In the genomic region with DNA sequence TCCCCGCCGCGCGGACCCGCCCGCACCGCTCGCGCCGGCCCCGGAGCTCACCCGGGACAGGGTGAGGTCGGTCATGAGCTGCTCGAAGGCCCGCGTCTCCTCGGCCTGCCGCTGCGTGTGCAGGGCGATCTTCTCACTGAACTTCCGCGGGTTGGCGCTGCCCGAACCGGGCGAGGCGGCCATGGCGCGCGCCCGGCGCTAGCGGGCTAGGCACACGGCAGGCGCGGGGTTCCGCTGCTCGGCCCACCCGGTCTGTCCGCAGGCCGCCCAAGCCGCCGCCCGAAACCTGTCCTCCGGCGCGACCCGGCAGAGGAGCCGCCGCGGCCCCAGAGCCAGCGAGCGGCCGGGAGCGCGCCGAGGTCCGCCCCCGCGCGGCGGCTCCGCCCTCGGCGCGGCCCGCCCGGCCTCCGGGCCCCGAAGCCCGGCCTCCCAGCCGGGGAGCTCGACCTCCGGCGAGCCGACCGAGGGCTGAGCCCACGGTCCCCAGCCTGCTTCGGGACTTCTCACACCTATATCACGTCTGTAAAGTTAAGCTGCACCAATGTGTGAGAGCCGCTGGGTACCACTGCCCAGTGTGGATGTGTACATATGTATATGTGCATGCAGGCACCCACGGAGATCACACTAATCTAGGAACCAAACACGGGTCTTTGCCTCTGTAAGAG, we compare ENCODE assay signal across 8 mouse cellular contexts. TPM values are rescaled to one million over a fixed set of nuclear protein-coding genes. Genes with fewer than 3 reads are reported as not detected.
DNase-seq lines count a peak whose midpoint lies in the region; ATAC-seq and TF ChIP-seq lines count a peak whose summit lies in the region.

Gene Crtc3, minus strand, starts transcription at position 322 of the 665 bp plus-strand sequence.

- no peaks in the 10 kb centered on the region for H3K9me3 ChIP-seq in E14TG2a.4 (ENCODE audit: low read length)
- no peaks in the 10 kb centered on the region for H3K9me3 ChIP-seq in forebrain, embryonic 13.5 days (replicated peaks)
- no peaks in the 10 kb centered on the region for H3K9me3 ChIP-seq in heart, embryonic 16.5 days (replicated peaks; ENCODE audit: control insufficient read depth, low read length)
- no peaks in the 10 kb centered on the region for H3K9me3 ChIP-seq in liver, embryonic 16.5 days (replicated peaks; ENCODE audit: control insufficient read depth, low read length)
- no peaks in the 10 kb centered on the region for H3K9me3 ChIP-seq in neural tube, embryonic 12.5 days
- H3K9me3 ChIP-seq in stomach, postnatal 0 days (ENCODE audit: control insufficient read depth, low read length): no peaks in the 10 kb centered on the region

- peak within 1 kb of the TSS; percentile 92 for H3K27ac ChIP-seq in forebrain, embryonic 13.5 days
- peak within 1 kb of the TSS; percentile 95 for H3K27ac ChIP-seq in heart, embryonic 16.5 days (ENCODE audit: low read length)
- peak within 1 kb of the TSS; percentile 88 for H3K27ac ChIP-seq in liver, embryonic 16.5 days (ENCODE audit: low read length)
- peak within 1 kb of the TSS; percentile 88 for H3K27ac ChIP-seq in neural tube, embryonic 12.5 days
- H3K27ac ChIP-seq in stomach, postnatal 0 days (replicated peaks): peak within 1 kb of the TSS; percentile 96

- peak within 1 kb of the TSS; percentile 84 for H3K4me3 ChIP-seq in E14TG2a.4 (replicated peaks; ENCODE audit: low read length)
- peak within 1 kb of the TSS; percentile 76 for H3K4me3 ChIP-seq in forebrain, embryonic 13.5 days
- H3K4me3 ChIP-seq in heart, embryonic 16.5 days (ENCODE audit: low read length): peak within 1 kb of the TSS; percentile 84
- peak within 1 kb of the TSS; percentile 83 for H3K4me3 ChIP-seq in liver, embryonic 16.5 days (ENCODE audit: low read depth, low read length)
- peak within 1 kb of the TSS; percentile 79 for H3K4me3 ChIP-seq in neural tube, embryonic 12.5 days
- H3K4me3 ChIP-seq in stomach, postnatal 0 days (ENCODE audit: low read depth, low read length): peak within 1 kb of the TSS; percentile 79

- TF ChIP-seq CTCF in E14TG2a.4 (conservative IDR thresholded peaks at IDR 0.05; ENCODE audit: low read length): no peak
- TF ChIP-seq CTCF in stomach, postnatal 0 days (IDR thresholded peaks at IDR 0.05; ENCODE audit: low read depth): no peak

- DNase-seq in c-Kit-positive CD71-positive TER-119-positive erythroid progenitor cells, embryonic 14.5 days (ENCODE audit: low spot score): peak; percentile 54
- DNase-seq in kidney, postnatal 25 days: peak; percentile 68 to 86
- DNase-seq in stomach, postnatal 0 days (ENCODE audit: low spot score): peak; percentile 73

- H3K36me3 ChIP-seq in E14TG2a.4 (ENCODE audit: insufficient read depth, low read length): no peaks in the 10 kb centered on the region
- H3K36me3 ChIP-seq in forebrain, embryonic 13.5 days (ENCODE audit: poor library complexity, severe bottlenecking): no peaks in the 10 kb centered on the region
- no peaks in the 10 kb centered on the region for H3K36me3 ChIP-seq in heart, embryonic 16.5 days (ENCODE audit: control insufficient read depth, insufficient read depth)
- no peaks in the 10 kb centered on the region for H3K36me3 ChIP-seq in liver, embryonic 16.5 days (ENCODE audit: control insufficient read depth, insufficient read depth)
- no peaks in the 10 kb centered on the region for H3K36me3 ChIP-seq in neural tube, embryonic 12.5 days
- H3K36me3 ChIP-seq in stomach, postnatal 0 days (ENCODE audit: control insufficient read depth, insufficient read depth, low read length): no peaks in the 10 kb centered on the region

- peak; percentile 79 for ATAC-seq in forebrain, embryonic 13.5 days
- peak; percentile 85 for ATAC-seq in heart, embryonic 16.5 days (replicated peaks; ENCODE audit: extremely low read depth, insufficient read depth, low FRiP score)
- ATAC-seq in liver, embryonic 16.5 days (ENCODE audit: low read depth): peak; percentile 91
- peak; percentile 70 for ATAC-seq in neural tube, embryonic 12.5 days (ENCODE audit: low FRiP score, low read depth)
- ATAC-seq in stomach, postnatal 0 days (ENCODE audit: low FRiP score, low TSS enrichment): peak; percentile 90

- WGBS in forebrain, embryonic 13.5 days: under 1% methylated on average over 58 of the region's 83 CpGs
- WGBS in heart, embryonic 16.5 days: under 1% methylated on average over 50 of the region's 83 CpGs
- WGBS in liver, embryonic 16.5 days (ENCODE audit: insufficient replicate concordance): 0% methylated on average over 59 of the region's 83 CpGs
- WGBS in neural tube, embryonic 12.5 days: under 1% methylated on average over 83 of the region's 83 CpGs
- WGBS in stomach, postnatal 0 days: under 1% methylated on average over 46 of the region's 83 CpGs

- peaks cover 12% of the 10 kb centered on the region for H3K4me1 ChIP-seq in E14TG2a.4 (replicated peaks; ENCODE audit: low read depth, low read length)
- H3K4me1 ChIP-seq in forebrain, embryonic 13.5 days: peaks cover 22% of the 10 kb centered on the region
- H3K4me1 ChIP-seq in heart, embryonic 16.5 days (ENCODE audit: control insufficient read depth, insufficient read depth, low read length): peaks cover 11% of the 10 kb centered on the region
- H3K4me1 ChIP-seq in liver, embryonic 16.5 days (ENCODE audit: control insufficient read depth, low read depth, low read length): peaks cover 15% of the 10 kb centered on the region
- H3K4me1 ChIP-seq in neural tube, embryonic 12.5 days: peaks cover 10% of the 10 kb centered on the region
- no peaks in the 10 kb centered on the region for H3K4me1 ChIP-seq in stomach, postnatal 0 days (replicated peaks; ENCODE audit: control insufficient read depth, insufficient read depth)

- H3K4me2 ChIP-seq in forebrain, embryonic 13.5 days: peak within 1 kb of the TSS; percentile 79
- peak within 1 kb of the TSS; percentile 88 for H3K4me2 ChIP-seq in heart, embryonic 16.5 days (ENCODE audit: low read depth, low read length)
- H3K4me2 ChIP-seq in liver, embryonic 16.5 days (ENCODE audit: low read depth, low read length): peak within 1 kb of the TSS; percentile 99
- peak within 1 kb of the TSS; percentile 77 for H3K4me2 ChIP-seq in neural tube, embryonic 12.5 days (replicated peaks)
- peak within 1 kb of the TSS; percentile 91 for H3K4me2 ChIP-seq in stomach, postnatal 0 days (replicated peaks; ENCODE audit: low read depth)

- H3K9ac ChIP-seq in forebrain, embryonic 13.5 days: peak within 1 kb of the TSS; percentile 89
- peak within 1 kb of the TSS; percentile 89 for H3K9ac ChIP-seq in heart, embryonic 16.5 days (ENCODE audit: low read length)
- H3K9ac ChIP-seq in liver, embryonic 16.5 days (ENCODE audit: low read depth, low read length): peak within 1 kb of the TSS; percentile 86
- H3K9ac ChIP-seq in neural tube, embryonic 12.5 days: peak within 1 kb of the TSS; percentile 92
- H3K9ac ChIP-seq in stomach, postnatal 0 days (ENCODE audit: low read length): peak within 1 kb of the TSS; percentile 94

- peaks cover 58% of the 10 kb centered on the region for H3K27me3 ChIP-seq in E14TG2a.4 (ENCODE audit: insufficient read depth, low read length)
- H3K27me3 ChIP-seq in forebrain, embryonic 13.5 days: no peaks in the 10 kb centered on the region
- H3K27me3 ChIP-seq in heart, embryonic 16.5 days (ENCODE audit: control insufficient read depth, insufficient read depth, low read length): no peaks in the 10 kb centered on the region
- H3K27me3 ChIP-seq in liver, embryonic 16.5 days (ENCODE audit: control insufficient read depth, insufficient read depth, low read depth, low read length): no peaks in the 10 kb centered on the region
- H3K27me3 ChIP-seq in neural tube, embryonic 12.5 days (replicated peaks): no peaks in the 10 kb centered on the region
- H3K27me3 ChIP-seq in stomach, postnatal 0 days (ENCODE audit: control insufficient read depth, insufficient read depth, low read length): no peaks in the 10 kb centered on the region

- TF ChIP-seq EP300 in stomach, postnatal 0 days (optimal IDR thresholded peaks at IDR 0.05): no peak

RNA-seq across cellular contexts. Expression of gene Crtc3, which starts in this region (rescaled TPM):
- polyA plus RNA-seq in forebrain, embryonic 13.5 days (2015; fragmentation: Nextera tagmentation; extraction: Ambion mirVana): 10.3 and 11.5 TPM in 2 replicates
- 17.8 and 19.9 TPM in 2 replicates for polyA plus RNA-seq in heart, embryonic 16.5 days (2015; fragmentation: Nextera tagmentation; extraction: Ambion mirVana)
- polyA plus RNA-seq in liver, embryonic 16.5 days (2015; fragmentation: Nextera tagmentation; extraction: Ambion mirVana): 3.7 and 4.3 TPM in 2 replicates
- 14.6 and 18.0 TPM in 2 replicates for polyA plus RNA-seq in neural tube, embryonic 12.5 days (2016; fragmentation: Nextera tagmentation; extraction: Ambion mirVana)
- 8.8 and 10.1 TPM in 2 replicates for polyA plus RNA-seq in stomach, postnatal 0 days (2015; fragmentation: Nextera tagmentation; extraction: Ambion mirVana)

Comparison
In these comparisons a context has a peak if more than half of its experiments do, and no peak if none do; other contexts are left out.
1. Peak in every context shown above with its lines: DNase-seq, ATAC-seq, H3K4me3 ChIP-seq and H3K27ac ChIP-seq.